Mouse (Mus musculus): Measurements from ENCODE around the gene Mdm2. TPM values are rescaled to one million over a fixed set of nuclear protein-coding genes. Genes with fewer than 3 reads are reported as not detected.
"Not testable (repeated sequence)": the region's sequence is repeated elsewhere in the genome, so short reads cannot be mapped to it uniquely, and the experiment has no call there.

Mdm2 gene
- total RNA-seq (2015) (86.3 and 89.1 TPM in 2 replicates), total RNA-seq (2017) (80.3 and 117 TPM in 2 replicates)

- ATAC-seq (ENCODE audit: poor library complexity, severe bottlenecking), result peak; percentile 83
Observed at GRCm38 (mm10) chr10:117710604-117711141, at the start of gene Mdm2. Mdm2 (minus strand) TSS chr10:117710758.

- no peak for ATAC-seq (ENCODE audit: poor library complexity, severe bottlenecking)
Observed at GRCm38 (mm10) chr10:117759844-117760630, 49.5 kb upstream of the Mdm2 start.

GRCm38 (mm10) chr10:117758749-117759727 is 48.5 kb upstream of the Mdm2 start:
- ATAC-seq (ENCODE audit: poor library complexity, severe bottlenecking), result no peak

GRCm38 (mm10) chr10:117758344-117758743 is 47.8 kb upstream of the Mdm2 start:
- ATAC-seq (ENCODE audit: poor library complexity, severe bottlenecking), result not testable (repeated sequence)

- no peak for ATAC-seq (ENCODE audit: poor library complexity, severe bottlenecking)
Observed at GRCm38 (mm10) chr10:117757796-117758342, 47.3 kb upstream of the Mdm2 start.

GRCm38 (mm10) chr10:117757259-117757658 is 46.7 kb upstream of the Mdm2 start:
- no peak for ATAC-seq (ENCODE audit: poor library complexity, severe bottlenecking)

- ATAC-seq (ENCODE audit: poor library complexity, severe bottlenecking), result no peak
Observed at GRCm38 (mm10) chr10:117756784-117757183, 46.2 kb upstream of the Mdm2 start.

- ATAC-seq (ENCODE audit: poor library complexity, severe bottlenecking), result peak; percentile 13; the same call in 1 of the 2 replicates
Observed at GRCm38 (mm10) chr10:117755799-117756467, 45.4 kb upstream of the Mdm2 start.

- ATAC-seq (ENCODE audit: poor library complexity, severe bottlenecking), result peak; percentile 89
Observed at GRCm38 (mm10) chr10:117755086-117755798, 44.7 kb upstream of the Mdm2 start.

GRCm38 (mm10) chr10:117754609-117754940 is 44.0 kb upstream of the Mdm2 start:
- ATAC-seq (ENCODE audit: poor library complexity, severe bottlenecking), result no peak

GRCm38 (mm10) chr10:117753711-117754608 is 43.4 kb upstream of the Mdm2 start:
- no peak for ATAC-seq (ENCODE audit: poor library complexity, severe bottlenecking)

GRCm38 (mm10) chr10:117752851-117753647 is 42.5 kb upstream of the Mdm2 start:
- ATAC-seq (ENCODE audit: poor library complexity, severe bottlenecking), result no peak

- ATAC-seq (ENCODE audit: poor library complexity, severe bottlenecking), result no peak
Observed at GRCm38 (mm10) chr10:117752304-117752821, 41.8 kb upstream of the Mdm2 start.

- no peak for ATAC-seq (ENCODE audit: poor library complexity, severe bottlenecking)
Observed at GRCm38 (mm10) chr10:117751744-117752143, 41.2 kb upstream of the Mdm2 start.

- no peak for ATAC-seq (ENCODE audit: poor library complexity, severe bottlenecking)
Observed at GRCm38 (mm10) chr10:117751282-117751610, 40.7 kb upstream of the Mdm2 start.

- no peak for ATAC-seq (ENCODE audit: poor library complexity, severe bottlenecking)
Observed at GRCm38 (mm10) chr10:117750529-117751281, 40.1 kb upstream of the Mdm2 start.

- no peak for ATAC-seq (ENCODE audit: poor library complexity, severe bottlenecking)
Observed at GRCm38 (mm10) chr10:117749787-117750343, 39.3 kb upstream of the Mdm2 start.
